Mouse (Mus musculus) myocyte (in vitro differentiated cells): ENCODE data around the gene Atp8a1. TPM values are rescaled to one million over a fixed set of nuclear protein-coding genes. Genes with fewer than 3 reads are reported as not detected.

Experiments
- H3K27me3 ChIP-seq: one replicate; pipeline ENCODE4 v1.6.1; 2011; ENCODE audit not compliant: control insufficient read depth, insufficient read depth, insufficient read length
- H3K36me3 ChIP-seq: one replicate; pipeline ENCODE4 v1.6.1; 2011; ENCODE audit not compliant: control insufficient read depth, insufficient read depth
- H3K4me2 ChIP-seq: one replicate; pipeline ENCODE4 v1.6.1; 2011; ENCODE audit warnings: low read depth, control low read depth
- H3K4me3 ChIP-seq: one replicate; pipeline ENCODE4 v1.5.1; 2011; ENCODE audit warnings: mild to moderate bottlenecking, control low read depth, moderate library complexity
- H3K79me2 ChIP-seq: one replicate; pipeline ENCODE4 v1.6.1; 2011; ENCODE audit not compliant: control insufficient read depth, insufficient read depth
- H3ac ChIP-seq: one replicate; pipeline ENCODE4 v1.6.1; 2011; ENCODE audit not compliant: control insufficient read depth, insufficient read length
- CEBPB ChIP-seq: IDR thresholded peaks from 2 replicates; pipeline ENCODE4 v1.6.1; 2011; ENCODE audit warnings: mild to moderate bottlenecking, moderate library complexity; ENCODE audit not compliant: poor library complexity, insufficient read depth, severe bottlenecking
- E2F4 ChIP-seq: IDR thresholded peaks from one replicate; pipeline ENCODE4 v1.6.1; 2011; ENCODE audit warnings: mild to moderate bottlenecking, control low read depth, moderate library complexity; ENCODE audit not compliant: insufficient read depth
- MAX ChIP-seq: IDR thresholded peaks from one replicate; pipeline ENCODE4 v1.6.1; 2011; ENCODE audit warnings: low read depth, mild to moderate bottlenecking, control low read depth
- MYOD1 ChIP-seq, 3 experiments: IDR thresholded peaks; one replicate each; pipeline ENCODE4 v1.6.1; 2011; ENCODE audit warnings: control low read depth in 2 of 3, low read depth in 2 of 3, mild to moderate bottlenecking in 2 of 3, moderate library complexity in 1 of 3; ENCODE audit not compliant: insufficient read length in 2 of 3, control insufficient read depth in 1 of 3
- MYOG ChIP-seq, 3 experiments: IDR thresholded peaks; one replicate each; pipeline ENCODE4 v1.6.1; 2011; ENCODE audit warnings: control low read depth in 2 of 3, low read depth in 2 of 3, mild to moderate bottlenecking in 2 of 3; ENCODE audit not compliant: insufficient read length in 2 of 3, control insufficient read depth in 1 of 3, insufficient read depth in 1 of 3
- POLR2A ChIP-seq: IDR thresholded peaks from one replicate; pipeline ENCODE4 v1.6.1; 2011; ENCODE audit warnings: low read depth, mild to moderate bottlenecking, control low read depth, moderate library complexity; ENCODE audit not compliant: insufficient read length
- POLR2AphosphoS2 ChIP-seq: IDR thresholded peaks from one replicate; pipeline ENCODE4 v1.6.1; 2011; ENCODE audit warnings: low read depth, control low read depth; ENCODE audit not compliant: insufficient read length
- REST ChIP-seq: IDR thresholded peaks from one replicate; pipeline ENCODE4 v1.6.1; 2011; ENCODE audit warnings: mild to moderate bottlenecking, control low read depth, moderate library complexity; ENCODE audit not compliant: insufficient read depth, insufficient read length
- SRF ChIP-seq: IDR thresholded peaks from one replicate; pipeline ENCODE4 v1.6.1; 2011; ENCODE audit warnings: low read depth; ENCODE audit not compliant: control insufficient read depth, insufficient read length
- TCF12 ChIP-seq: IDR thresholded peaks from one replicate; pipeline ENCODE4 v1.6.1; 2011; ENCODE audit warnings: mild to moderate bottlenecking, control low read depth; ENCODE audit not compliant: poor library complexity, insufficient read depth, severe bottlenecking
- TCF3 ChIP-seq: IDR thresholded peaks from one replicate; pipeline ENCODE4 v1.6.1; 2011; ENCODE audit warnings: low read depth, control low read depth; ENCODE audit not compliant: insufficient read length
- USF1 ChIP-seq: IDR thresholded peaks from one replicate; pipeline ENCODE4 v1.6.1; 2011; ENCODE audit warnings: low read depth, mild to moderate bottlenecking, control low read depth, moderate library complexity
- polyA plus RNA-seq: library from polyadenylated mRNA; unstranded; fragments of >200 nt; fragmentation: generic; extraction: Trizol; gene quantifications from one replicate; pipeline ENCODE4 v1.2.1, GENCODE M21; 2012; ENCODE audit warnings: missing spikeins

Gene Atp8a1
- polyA plus RNA-seq, 1 experiment, result 0.02 TPM

DNA sequence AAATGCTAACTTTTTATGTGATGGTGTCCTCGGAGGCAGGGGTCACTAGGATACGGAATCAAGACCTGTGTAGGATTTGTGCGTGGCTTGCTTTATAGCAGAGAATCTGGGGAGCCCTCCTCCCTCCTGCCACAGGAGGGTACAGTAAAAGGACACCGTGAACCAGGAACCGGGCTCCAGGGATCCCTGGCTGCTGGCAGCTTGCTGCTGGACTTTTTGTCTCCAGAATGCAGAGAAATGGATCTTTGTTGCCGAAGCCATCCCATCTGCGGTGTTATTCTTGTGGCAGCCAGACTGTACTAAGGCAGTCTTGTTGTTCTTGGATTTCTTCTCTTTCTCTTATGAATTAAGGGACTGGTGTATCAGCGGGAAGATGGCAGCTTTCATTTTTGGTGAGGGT is 159.2 kb downstream of the Atp8a1 start:
- H3K4me2 ChIP-seq, result no peak overlapping the region
- no peaks in the 10 kb centered on the region for H3K36me3 ChIP-seq
- no peak overlapping the region for H3ac ChIP-seq
- no peak for TF ChIP-seq CEBPB
- TF ChIP-seq SRF, result no peak
- no peak for TF ChIP-seq TCF3
- TF ChIP-seq POLR2AphosphoS2, result no peak
- TF ChIP-seq MAX, result no peak
- no peak for TF ChIP-seq TCF12
- no peak for TF ChIP-seq MYOD1 (IDR thresholded peaks at IDR 0.05; ENCODE audit: control insufficient read depth in 1 of 3, insufficient read length in 2 of 3, low read depth in 2 of 3)
- no peak for TF ChIP-seq REST
- TF ChIP-seq E2F4, result no peak
- no peak for TF ChIP-seq USF1
- no peak for TF ChIP-seq POLR2A
- no peak for TF ChIP-seq MYOG (IDR thresholded peaks at IDR 0.05; ENCODE audit: control insufficient read depth in 1 of 3, insufficient read depth in 1 of 3, insufficient read length in 2 of 3, low read depth in 2 of 3)
- H3K79me2 ChIP-seq, result no peaks in the 10 kb centered on the region
- no peak overlapping the region for H3K4me3 ChIP-seq
- H3K27me3 ChIP-seq, result no peaks in the 10 kb centered on the region

DNA sequence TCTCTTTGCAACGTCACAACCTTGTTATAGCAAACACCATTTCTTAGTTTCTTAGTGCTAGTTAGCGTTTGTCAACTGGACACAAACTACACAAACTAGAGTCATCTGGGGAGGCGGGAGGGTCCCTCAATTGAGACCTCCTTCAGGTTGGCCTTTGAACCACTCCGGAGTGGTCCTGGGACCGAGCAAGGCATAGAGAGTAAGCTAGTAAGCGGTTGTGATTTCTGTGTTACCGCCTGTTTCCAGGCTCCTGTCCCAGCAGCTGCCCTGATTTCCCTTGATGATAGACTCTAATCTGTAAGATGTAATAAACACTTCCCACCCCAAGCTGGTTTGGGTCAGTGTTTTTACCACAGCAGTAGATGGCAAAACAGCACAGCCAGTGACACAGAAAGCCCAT is 161.3 kb downstream of the Atp8a1 start:
- TF ChIP-seq MYOG (IDR thresholded peaks at IDR 0.05; ENCODE audit: control insufficient read depth in 1 of 3, insufficient read depth in 1 of 3, insufficient read length in 2 of 3, low read depth in 2 of 3) (no peak), MYOD1 (IDR thresholded peaks at IDR 0.05; ENCODE audit: control insufficient read depth in 1 of 3, insufficient read length in 2 of 3, low read depth in 2 of 3) (no peak), REST (no peak), CEBPB (no peak), SRF (no peak), TCF12 (no peak), MAX (no peak), USF1 (no peak), POLR2AphosphoS2 (no peak), TCF3 (no peak), E2F4 (no peak)
- Histone ChIP-seq H3K4me3 (no peak overlapping the region), H3K27me3 (no peaks in the 10 kb centered on the region)

DNA sequence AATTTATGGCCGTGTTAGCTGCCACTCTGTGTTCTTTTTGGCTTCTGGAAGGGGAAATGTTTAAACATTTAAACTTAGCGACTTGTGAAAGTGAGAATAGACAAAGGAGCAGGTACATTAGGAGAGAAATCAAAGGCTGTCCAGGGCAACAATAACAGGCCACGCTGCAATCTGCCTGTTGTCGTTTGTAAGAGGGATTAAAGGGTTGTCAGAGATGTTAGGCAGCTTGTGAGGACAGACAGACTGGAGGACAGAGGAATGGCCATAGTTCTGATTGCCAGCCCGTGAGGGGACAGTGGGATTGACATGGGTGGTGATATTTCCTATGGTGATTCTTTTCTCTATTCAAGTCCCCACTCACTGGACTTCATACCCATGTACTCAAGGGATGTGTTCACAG is 161.8 kb downstream of the Atp8a1 start:
- Histone ChIP-seq H3K4me2 (no peak overlapping the region), H3K36me3 (no peaks in the 10 kb centered on the region), H3ac (no peak overlapping the region), H3K79me2 (no peaks in the 10 kb centered on the region), H3K27me3 (no peaks in the 10 kb centered on the region), H3K4me3 (no peak overlapping the region)
- no peak for TF ChIP-seq POLR2AphosphoS2

More for the DNA sequence above, 161.3 kb downstream of the Atp8a1 start:
- H3K79me2 ChIP-seq, result no peaks in the 10 kb centered on the region
- no peak overlapping the region for H3ac ChIP-seq
- H3K4me2 ChIP-seq, result no peak overlapping the region
- no peaks in the 10 kb centered on the region for H3K36me3 ChIP-seq

DNA sequence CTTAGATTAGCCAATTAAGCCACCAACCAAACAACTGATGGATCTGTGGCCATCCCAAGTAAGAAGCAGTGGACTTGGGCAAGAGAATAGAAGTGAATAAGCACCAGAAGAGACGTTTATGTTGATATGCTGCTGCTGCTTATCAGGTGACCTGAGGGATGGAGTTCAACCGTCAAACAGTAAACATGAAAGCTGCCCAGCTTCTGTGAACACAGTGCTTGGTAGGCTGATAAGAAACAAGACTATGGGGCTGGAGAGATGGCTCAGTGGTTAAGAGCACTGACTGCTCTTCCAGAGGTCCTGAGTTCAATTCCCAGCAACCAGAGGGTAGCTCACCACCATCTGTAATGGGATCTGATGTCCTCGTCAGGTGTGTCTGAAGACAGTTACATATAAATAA is 168.4 kb downstream of the Atp8a1 start:
- H3K4me2 ChIP-seq, result no peak overlapping the region
- no peaks in the 10 kb centered on the region for H3K36me3 ChIP-seq
- TF ChIP-seq TCF12 (no peak), MYOD1 (IDR thresholded peaks at IDR 0.05; ENCODE audit: control insufficient read depth in 1 of 3, insufficient read length in 2 of 3, low read depth in 2 of 3) (no peak), CEBPB (no peak), SRF (no peak), USF1 (no peak), E2F4 (no peak), MYOG (IDR thresholded peaks at IDR 0.05; ENCODE audit: control insufficient read depth in 1 of 3, insufficient read depth in 1 of 3, insufficient read length in 2 of 3, low read depth in 2 of 3) (no peak), POLR2A (no peak)
- H3K4me3 ChIP-seq, result no peak overlapping the region
- H3ac ChIP-seq, result no peak overlapping the region
- H3K79me2 ChIP-seq, result no peaks in the 10 kb centered on the region
- H3K27me3 ChIP-seq, result no peaks in the 10 kb centered on the region

DNA sequence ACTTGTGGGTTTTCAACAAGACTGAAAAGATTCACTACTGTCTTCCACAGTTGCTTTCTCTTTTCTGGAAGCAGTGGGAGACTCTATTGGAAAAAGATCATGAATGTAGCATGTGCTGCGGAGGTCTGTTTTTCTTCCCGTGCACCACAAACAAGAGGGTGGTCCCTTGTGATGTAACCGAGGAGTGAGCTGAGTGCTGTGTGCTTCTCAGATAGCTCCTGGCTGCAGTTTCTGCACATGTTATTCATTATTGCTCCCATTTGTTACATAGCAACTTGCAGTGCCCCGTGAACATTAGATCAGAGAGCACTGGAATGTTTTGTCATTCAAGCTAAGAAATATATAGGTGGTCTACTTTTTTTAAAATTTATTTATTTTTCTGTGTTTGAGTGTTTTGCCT is 174.2 kb downstream of the Atp8a1 start:
- TF ChIP-seq MYOD1 (IDR thresholded peaks at IDR 0.05; ENCODE audit: control insufficient read depth in 1 of 3, insufficient read length in 2 of 3, low read depth in 2 of 3), result no peak
- Histone ChIP-seq H3K27me3 (no peaks in the 10 kb centered on the region), H3K4me3 (no peak overlapping the region), H3ac (no peak overlapping the region), H3K36me3 (no peaks in the 10 kb centered on the region), H3K79me2 (no peaks in the 10 kb centered on the region), H3K4me2 (no peak overlapping the region)

DNA sequence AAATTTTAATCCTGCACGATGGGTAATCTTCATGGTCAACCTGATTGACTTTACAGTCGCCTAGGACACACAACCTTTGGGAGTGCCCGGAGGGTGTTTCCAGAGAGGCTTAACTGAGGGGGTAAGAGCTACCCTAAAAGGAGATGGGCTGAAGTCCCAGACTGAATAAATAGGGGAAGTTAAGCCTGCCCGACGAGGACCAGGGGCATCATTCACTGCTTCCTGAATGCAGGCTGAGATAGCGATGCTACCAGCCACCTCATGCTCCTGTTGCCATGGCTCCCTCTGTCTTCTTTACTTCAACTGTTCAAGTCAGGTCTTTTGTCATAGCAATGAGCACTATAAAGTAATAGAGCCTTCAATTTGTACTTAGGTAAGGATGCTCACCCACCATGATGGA is 177.1 kb downstream of the Atp8a1 start:
- no peaks in the 10 kb centered on the region for H3K79me2 ChIP-seq
- no peaks in the 10 kb centered on the region for H3K27me3 ChIP-seq
- H3K4me3 ChIP-seq, result no peak overlapping the region
- H3K4me2 ChIP-seq, result no peak overlapping the region
- TF ChIP-seq CEBPB (no peak), POLR2A (no peak), USF1 (no peak), POLR2AphosphoS2 (no peak)
- no peaks in the 10 kb centered on the region for H3K36me3 ChIP-seq
- no peak overlapping the region for H3ac ChIP-seq
